Mouse (Mus musculus): Measurements from ENCODE around the gene Glce. TPM values are rescaled to one million over a fixed set of nuclear protein-coding genes. Genes with fewer than 3 reads are reported as not detected.

Gene Glce
- total RNA-seq, 2 experiments from 2014 or later = 19.6 to 22.5 TPM

DNA sequence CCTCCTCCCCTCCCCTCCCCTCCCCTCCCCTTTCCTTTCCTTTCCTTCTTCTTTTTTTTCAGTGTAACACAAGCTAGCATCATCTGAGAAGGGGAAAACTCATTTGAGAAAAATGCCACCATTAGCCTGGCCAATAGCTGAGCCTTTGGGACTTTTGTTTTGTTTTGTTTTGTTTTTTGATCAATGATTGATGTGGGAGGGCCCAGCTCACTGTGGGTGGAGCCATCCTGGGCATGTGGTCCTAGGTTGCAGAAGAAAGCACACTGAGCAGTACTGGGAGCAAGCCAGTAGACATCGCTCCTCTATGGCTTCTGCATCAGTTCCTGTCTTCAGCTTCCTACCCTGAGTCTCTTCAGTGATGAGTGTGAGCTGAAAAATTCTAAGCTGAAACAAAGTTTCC, 86.6 kb downstream of the Glce start:
- DNase-seq (ENCODE audit: low spot score in 2 of 2) = no peak

DNA sequence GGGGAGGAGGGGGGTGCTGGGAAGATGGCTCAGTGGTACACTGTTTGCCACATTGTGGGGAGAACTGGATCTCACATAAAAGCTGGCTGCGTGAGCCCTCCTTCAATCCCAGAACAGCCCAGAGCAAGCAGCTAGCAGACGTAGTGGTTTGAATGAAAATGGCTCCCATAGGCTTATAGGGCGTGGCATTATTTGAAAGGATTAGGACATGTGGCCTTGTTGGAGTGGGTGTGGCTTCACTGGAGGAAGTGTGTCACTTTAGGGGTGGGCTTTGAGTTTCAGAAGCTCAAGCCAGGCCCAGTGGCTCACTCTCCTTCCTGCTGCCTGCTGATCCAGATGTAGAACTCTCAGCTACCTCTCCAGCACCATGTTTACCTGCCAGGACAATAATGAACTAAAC, 90.2 kb downstream of the Glce start:
- no peak for DNase-seq (ENCODE audit: low spot score in 2 of 2)

DNA sequence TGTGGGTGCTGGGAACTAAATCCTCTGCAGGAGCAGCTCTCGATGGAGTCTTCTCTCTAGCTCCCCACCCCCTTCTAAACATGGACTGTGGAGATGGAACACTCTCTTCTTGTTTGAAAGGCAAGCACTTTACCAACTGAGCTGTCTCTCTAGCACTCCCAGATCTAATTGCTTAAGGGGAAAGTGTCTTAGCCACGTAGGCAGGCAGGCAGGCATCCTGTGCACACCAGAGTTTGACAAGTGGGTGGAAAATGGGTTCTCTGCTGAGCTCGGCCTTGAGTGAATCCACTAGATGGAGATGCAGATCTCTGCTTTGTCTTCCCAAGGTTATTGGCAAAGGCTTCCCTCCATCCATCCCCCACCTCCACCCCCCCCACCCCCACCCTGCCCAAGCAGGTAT, 94.4 kb downstream of the Glce start:
- DNase-seq (ENCODE audit: low spot score in 2 of 2) = no peak

DNA sequence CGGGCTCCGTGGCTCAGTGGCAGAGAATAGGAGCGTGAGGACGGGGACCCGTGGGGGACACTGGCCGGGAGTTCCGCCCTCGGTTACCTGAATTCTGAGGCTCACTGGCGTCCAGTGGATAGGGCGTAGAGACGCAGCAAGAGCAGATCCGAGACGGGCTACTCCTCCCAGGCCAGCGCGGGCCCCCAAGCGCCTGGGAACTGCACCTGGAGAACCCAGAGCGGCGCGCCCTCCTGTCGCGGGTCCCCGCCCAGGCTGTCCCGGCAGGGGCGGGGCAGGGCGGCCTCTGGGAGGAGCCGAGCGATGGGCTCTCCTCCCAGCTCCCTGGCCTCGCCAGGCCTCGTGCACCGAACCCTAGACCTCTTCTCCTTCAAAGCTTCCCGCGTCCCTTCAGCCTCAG, 95.9 kb downstream of the Glce start, which contains the start of gene Paqr5:
Gene Paqr5 (minus strand): TSS at position 257 of the 400 bp plus-strand sequence.
- DNase-seq (ENCODE audit: low spot score in 2 of 2) = no peak

DNA sequence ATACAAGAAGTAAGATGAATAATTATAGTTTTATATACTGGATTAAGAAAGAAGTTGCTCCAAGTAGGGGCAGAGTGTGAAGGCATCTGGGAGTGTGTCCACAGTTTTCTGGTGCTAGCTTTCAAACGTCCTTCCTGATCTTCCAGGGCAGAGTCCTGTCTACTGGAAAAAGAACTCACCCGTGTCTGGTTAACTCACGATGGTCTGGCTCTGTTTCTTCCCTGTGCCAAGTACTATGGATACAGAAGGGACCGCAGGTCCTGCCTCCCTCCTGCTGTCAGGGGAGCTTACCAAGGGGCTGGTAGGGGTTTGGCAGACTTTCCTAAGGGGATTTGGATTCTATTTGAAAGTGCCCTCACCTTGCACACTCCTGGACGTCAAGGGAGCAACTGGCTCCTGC, 97.4 kb downstream of the Glce start:
- no peak for DNase-seq (ENCODE audit: low spot score in 2 of 2)

DNA sequence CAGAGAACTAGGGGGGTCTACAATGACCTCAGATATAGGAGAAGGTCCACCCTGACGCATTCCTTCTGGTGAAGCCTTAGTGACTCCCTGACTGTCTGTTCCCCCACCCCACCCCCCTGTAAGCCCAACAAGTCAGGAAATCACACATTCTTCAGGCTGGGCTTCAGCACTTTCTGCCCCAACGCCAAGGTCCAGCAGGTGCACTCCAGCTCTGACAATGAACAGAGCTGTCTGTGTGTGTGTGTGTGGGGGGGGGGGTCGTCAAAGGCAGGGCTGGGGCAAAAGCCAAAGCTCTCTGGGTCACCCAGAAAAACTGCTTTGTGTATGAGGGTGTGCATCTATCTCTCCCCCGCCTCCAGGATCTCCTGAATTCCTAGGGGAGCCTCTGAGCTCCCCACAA, 98.6 kb downstream of the Glce start:
- DNase-seq (ENCODE audit: low spot score in 2 of 2) = no peak

DNA sequence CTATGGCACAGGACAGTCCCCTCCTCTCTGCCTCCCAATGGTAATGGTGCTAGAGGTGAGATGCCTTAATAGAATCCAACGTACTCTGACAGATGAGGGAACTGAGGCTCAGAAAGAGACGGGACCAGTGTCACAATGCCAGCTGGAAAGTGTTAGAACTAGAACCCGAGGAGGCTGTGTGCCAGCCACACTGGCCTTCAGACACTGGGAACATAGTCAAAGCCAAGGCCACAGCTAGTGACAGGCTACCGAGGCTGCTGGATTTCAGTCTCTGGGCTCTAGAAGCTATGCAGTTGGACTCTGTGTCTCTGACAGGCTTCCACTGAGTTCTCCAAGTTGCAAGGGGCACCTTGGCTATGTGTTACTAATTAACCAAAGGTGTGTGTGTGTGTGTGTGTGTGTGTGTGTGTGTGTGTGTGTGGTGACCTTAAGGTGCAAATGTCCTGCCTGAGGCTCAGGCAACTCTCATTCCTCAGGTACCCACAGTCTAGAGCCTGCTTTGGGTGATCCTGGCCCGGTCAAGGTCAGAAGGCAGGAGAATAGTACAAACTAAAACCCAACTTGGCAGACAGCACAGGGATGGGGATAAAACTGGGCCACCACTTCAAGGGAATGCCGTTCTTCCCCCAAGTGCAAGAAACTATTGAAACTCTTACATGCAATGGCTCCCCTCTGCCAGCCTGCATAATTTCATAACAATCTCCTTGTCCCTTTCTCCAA, 99.3 kb downstream of the Glce start:
- no peak for DNase-seq (ENCODE audit: low spot score in 2 of 2)

DNA sequence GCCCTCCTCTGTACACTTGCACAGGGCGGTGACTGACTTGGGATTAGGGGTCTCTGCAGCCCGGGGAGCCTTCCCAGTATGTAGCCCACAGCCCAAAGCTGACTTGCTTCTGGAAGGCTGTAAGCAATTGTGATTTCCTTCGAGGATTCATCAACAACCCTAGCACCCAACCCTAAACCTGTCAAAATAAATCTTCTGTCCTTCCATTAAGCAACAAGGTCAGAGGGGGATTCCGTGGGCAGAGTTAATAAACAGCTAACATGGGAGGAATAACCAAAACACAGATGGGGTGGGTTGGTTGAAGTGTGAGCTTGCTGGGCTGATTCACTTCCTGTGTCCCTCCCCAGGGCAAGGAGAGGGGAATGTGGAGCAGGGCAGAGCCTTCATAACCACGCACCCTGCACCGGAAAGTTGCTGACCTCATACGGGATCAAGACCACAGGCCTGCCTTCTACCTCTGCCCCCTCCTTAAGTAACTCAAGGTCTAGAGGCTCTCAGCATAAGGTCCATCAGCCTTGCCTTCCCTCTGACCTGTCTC, 100.8 kb downstream of the Glce start:
- DNase-seq (ENCODE audit: low spot score in 2 of 2) = no peak

DNA sequence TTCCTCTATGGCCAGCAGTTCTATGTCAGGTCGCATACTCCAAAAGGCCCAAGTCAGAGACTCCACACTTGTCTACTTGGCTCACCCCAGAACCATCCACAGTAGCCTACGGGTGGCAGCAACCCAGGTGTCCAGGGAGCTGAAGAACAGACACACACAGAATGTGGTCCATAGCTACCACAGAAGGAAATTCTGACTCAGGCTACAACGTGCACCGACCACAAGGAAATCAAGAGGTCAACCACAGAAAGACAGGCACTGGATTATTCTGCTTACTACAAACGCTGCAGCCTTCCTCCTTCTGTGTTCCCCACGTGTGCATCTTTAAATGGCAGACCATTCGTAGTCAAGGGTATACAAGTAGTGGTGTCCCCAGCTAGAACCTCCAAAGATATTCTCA, 102.2 kb downstream of the Glce start:
- DNase-seq (ENCODE audit: low spot score in 2 of 2) = no peak

DNA sequence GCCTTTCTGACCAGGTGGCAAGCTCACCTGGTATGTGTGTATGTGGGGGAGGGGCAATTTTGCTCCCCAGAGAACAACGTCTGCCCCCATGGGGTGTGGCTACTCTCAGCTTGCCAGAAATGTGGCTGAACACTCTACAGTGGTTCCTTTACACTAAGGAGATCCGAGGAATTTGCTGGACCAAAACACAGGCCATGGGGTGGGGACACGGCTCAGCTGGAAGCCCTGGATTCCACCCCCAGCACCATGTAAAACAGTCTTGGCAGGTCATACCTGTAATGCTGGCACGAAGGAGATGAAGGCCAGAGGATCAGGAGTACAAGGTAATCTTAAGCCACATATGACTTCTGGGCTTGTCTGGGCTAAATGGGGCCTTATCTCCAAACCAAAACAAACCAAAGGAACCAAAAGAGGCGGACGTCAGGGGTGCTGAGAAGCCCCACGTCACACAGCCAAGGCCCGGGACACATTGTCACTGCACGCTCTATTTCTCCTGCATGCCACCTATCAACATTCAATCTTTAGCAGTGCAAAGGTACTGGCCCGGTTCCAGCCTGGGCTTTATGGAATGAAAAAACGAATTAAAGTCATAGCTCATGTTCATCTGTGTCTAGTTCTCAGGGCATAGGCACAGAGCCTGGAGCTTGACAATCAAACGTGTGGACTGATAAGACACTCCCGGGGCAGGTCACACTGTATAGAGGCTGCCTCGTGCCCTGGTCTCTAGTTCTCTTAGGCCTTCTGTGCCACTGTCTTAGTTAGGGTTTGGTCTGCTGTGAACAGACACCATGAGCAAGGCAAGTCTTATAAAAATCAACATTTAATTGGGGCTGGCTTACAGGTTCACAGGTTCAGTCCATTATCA, 104.0 kb downstream of the Glce start:
- no peak for DNase-seq (ENCODE audit: low spot score in 2 of 2)

DNA sequence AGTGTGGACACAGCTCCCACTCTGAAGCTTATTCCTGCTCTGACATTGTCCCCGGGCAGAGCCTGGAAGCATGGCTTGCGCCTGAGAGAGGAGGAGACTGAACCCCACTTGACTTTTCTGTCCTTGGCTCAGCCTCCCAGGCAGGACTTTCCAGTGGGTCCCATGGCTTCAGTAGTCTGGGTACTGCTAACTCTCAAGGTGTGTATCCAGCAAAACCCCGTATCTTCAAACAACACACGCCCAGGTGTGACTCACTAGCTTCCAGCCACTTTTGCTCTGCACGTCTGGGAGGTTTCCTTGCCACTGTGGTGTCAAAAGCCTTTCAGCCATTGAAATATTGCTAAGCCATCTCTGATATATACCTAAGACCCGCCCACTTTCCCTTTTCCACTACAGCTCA, 105.1 kb downstream of the Glce start:
- DNase-seq (ENCODE audit: low spot score in 2 of 2) = no peak

DNA sequence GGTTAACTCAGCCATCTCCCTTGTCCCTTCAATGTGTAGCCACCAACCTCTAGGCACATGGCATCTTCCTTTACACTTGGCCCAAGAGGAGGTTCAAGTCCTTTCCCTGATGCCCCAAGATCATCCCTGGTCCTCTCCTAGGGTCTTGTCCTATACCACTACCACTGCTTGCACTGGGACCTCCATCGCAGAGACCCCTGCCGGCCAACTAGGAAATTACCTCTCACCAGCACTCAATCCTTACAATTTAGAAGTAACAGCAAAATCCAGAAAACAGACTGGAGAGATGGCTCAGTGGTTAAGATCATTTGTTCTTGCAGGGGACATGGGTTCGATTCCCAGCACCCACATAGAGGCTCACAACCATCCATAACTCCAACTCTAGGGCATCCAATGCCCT, 107.0 kb downstream of the Glce start:
- no peak for DNase-seq (ENCODE audit: low spot score in 2 of 2)

DNA sequence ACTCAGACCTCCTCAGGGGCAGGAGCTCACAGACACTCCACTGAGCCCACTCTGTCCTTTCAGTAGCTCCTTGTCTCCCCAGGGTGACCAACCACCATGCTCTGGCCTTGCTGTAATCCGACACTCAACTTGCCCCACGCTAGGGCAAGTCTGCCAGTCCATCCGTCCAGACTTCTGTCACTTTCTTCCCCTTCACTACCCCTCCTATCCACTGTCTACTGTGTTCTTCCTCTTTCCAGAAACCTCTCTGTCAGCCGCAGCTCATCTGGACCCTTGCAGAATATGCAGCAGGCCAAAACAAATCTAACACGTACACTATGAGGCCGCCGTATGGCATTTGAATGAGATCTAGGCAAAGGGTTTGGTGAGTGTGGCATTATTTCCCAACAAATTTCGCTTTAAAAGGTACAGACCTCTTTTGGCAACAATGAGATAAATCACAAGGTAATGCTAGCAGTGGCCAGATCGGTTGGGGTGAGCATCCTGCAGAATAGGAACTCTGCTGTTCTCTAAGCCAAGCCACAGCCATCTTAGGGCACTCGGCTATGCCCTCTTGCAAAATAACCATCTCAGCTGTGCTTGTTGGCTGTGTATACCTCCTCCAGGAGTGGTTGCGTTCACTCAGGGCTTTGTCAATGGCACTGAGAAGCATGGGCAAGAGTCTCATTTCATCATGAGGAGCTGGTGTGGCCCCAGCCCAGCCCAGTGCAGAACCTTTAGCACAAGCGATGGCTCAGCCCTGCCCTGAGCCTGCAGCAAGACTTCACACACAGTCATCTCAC, 108.9 kb downstream of the Glce start:
- no peak for DNase-seq (ENCODE audit: low spot score in 2 of 2)

DNA sequence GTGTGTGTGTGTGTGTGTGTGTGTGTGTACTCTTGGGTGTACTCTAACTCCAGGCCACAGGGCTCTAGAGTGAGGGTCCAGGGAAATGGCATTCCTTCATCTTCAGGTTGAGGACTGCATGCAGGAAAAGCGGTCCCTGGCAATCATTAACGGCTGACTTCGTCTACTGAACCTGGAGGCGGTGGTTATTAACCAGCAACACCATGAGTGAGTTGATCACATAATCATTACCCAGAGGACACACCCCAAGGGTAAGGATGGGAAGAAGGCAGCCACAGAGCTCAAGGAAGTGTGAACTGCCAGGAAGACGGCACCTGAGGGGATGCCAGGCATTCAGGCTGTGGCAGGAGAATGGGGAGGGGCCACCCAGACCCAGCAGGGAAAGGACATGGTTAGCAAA, 114.1 kb downstream of the Glce start:
- no peak for DNase-seq (ENCODE audit: low spot score in 2 of 2)

Small RNAs within 50 kb of the gene (microRNA-seq; reads per million reads assigned to microRNA genes)
- gene Mir5133 = 1.1 to 1.8 reads per million in 2 experiments

Other genes starting within 250 kb of the Glce start
- 1,000 to 10,000 TPM; 1,323 to 1,423 TPM for gene Rplp1, start 208.1 kb downstream of the Glce start, total RNA-seq (2021)
- 1 to 10 TPM; 3.3 to 5.8 TPM for gene Kif23, start 175.9 kb downstream of the Glce start, total RNA-seq (2021)
- 1 to 10 TPM; 2.0 to 3.8 TPM for gene Paqr5, start 95.8 kb downstream of the Glce start, total RNA-seq (2021)
- under 1 TPM in 1 of 2 experiments, not detected in 1; 0.09 TPM for gene Spesp1, start 159.6 kb upstream of the Glce start, total RNA-seq (2021)
- gene Anp32a, start 218.6 kb upstream of the Glce start, total RNA-seq (2021) = 100 to 1,000 TPM; 241 to 247 TPM